Comparison of ENCODE assay signal across 8 mouse cellular contexts in the genomic region with DNA sequence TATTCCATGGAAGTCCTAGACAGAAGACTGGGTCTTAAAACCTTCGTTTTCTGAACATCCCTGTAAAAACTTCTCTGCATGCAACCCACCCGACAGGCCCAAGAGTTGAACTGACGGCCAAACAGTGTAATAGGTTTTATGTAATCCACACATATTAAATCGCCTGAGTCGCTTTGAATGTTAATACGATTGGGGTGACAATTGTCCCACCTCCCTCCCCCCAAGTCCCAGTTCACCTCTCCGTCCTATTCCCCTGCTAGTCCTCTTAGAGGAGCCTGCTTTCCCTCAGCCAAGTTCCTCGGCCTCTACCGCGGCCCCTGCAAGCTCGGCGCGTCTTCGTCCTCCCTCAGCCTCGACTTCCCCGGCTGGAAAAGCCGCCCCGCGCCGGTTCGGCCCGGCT. TPM values are rescaled to one million over a fixed set of nuclear protein-coding genes. Genes with fewer than 3 reads are reported as not detected.
DNase-seq lines count a peak whose midpoint lies in the region; ATAC-seq lines count a peak whose summit lies in the region.

No protein-coding gene starts in this region.

- DNase-seq in kidney, adult 11 months, result peak; percentile 14
- no peak for DNase-seq in kidney, postnatal 25 days
- DNase-seq in MEL-GATA-1-ER (ENCODE audit: extremely low read depth, low read depth), result peak; percentile 16
- no peak for DNase-seq in cerebellum, postnatal 25 days

- peak; percentile 20 for ATAC-seq in forebrain, embryonic 15.5 days (replicated peaks)
- no peak for ATAC-seq in liver, embryonic 16.5 days (ENCODE audit: low read depth)
- ATAC-seq in stomach, embryonic 16.5 days (ENCODE audit: insufficient read depth, low FRiP score), result no peak
- ATAC-seq in cerebellum, adult (ENCODE audit: insufficient number of reproducible peaks, low FRiP score, low TSS enrichment), result no peak

- no peaks in the 10 kb centered on the region for H3K27me3 ChIP-seq in forebrain, embryonic 15.5 days
- H3K27me3 ChIP-seq in liver, embryonic 16.5 days (ENCODE audit: control insufficient read depth, insufficient read depth, low read depth, low read length), result no peaks in the 10 kb centered on the region
- no peaks in the 10 kb centered on the region for H3K27me3 ChIP-seq in stomach, embryonic 16.5 days (ENCODE audit: control insufficient read depth, insufficient read depth, low read length)

- peaks cover 28% of the 10 kb centered on the region for H3K4me1 ChIP-seq in forebrain, embryonic 15.5 days
- peaks cover 7% of the 10 kb centered on the region for H3K4me1 ChIP-seq in liver, embryonic 16.5 days (ENCODE audit: control insufficient read depth, low read depth, low read length)
- no peaks in the 10 kb centered on the region; the same call in 1 of the 2 replicates for H3K4me1 ChIP-seq in stomach, embryonic 16.5 days (ENCODE audit: control insufficient read depth, insufficient read depth, low read length)

- H3K9me3 ChIP-seq in forebrain, embryonic 15.5 days, result no peaks in the 10 kb centered on the region
- H3K9me3 ChIP-seq in liver, embryonic 16.5 days (replicated peaks; ENCODE audit: control insufficient read depth, low read length), result no peaks in the 10 kb centered on the region
- no peaks in the 10 kb centered on the region for H3K9me3 ChIP-seq in stomach, embryonic 16.5 days (replicated peaks; ENCODE audit: control insufficient read depth, low read length)

- H3K4me3 ChIP-seq in forebrain, embryonic 15.5 days, result peak overlapping the region; percentile 73
- peak overlapping the region; percentile 97 for H3K4me3 ChIP-seq in liver, embryonic 16.5 days (ENCODE audit: low read depth, low read length)
- peak overlapping the region; percentile 94 for H3K4me3 ChIP-seq in stomach, embryonic 16.5 days (replicated peaks; ENCODE audit: low read length)

- peaks cover 3% of the 10 kb centered on the region; the same call in 1 of the 2 replicates for H3K36me3 ChIP-seq in forebrain, embryonic 15.5 days
- H3K36me3 ChIP-seq in liver, embryonic 16.5 days (ENCODE audit: control insufficient read depth, insufficient read depth), result peaks cover under 1% of the 10 kb centered on the region; the same call in 1 of the 2 replicates
- H3K36me3 ChIP-seq in stomach, embryonic 16.5 days (ENCODE audit: control insufficient read depth, insufficient read depth, low read length), result no peaks in the 10 kb centered on the region

- peak overlapping the region; percentile 80 for H3K9ac ChIP-seq in forebrain, embryonic 15.5 days (replicated peaks)
- H3K9ac ChIP-seq in liver, embryonic 16.5 days (ENCODE audit: low read depth, low read length), result peak overlapping the region; percentile 99
- peak overlapping the region; percentile 99 for H3K9ac ChIP-seq in stomach, embryonic 16.5 days (ENCODE audit: low read length)

- peak overlapping the region; percentile 68 for H3K4me2 ChIP-seq in forebrain, embryonic 15.5 days (replicated peaks)
- peak overlapping the region; percentile 74 for H3K4me2 ChIP-seq in liver, embryonic 16.5 days (ENCODE audit: low read depth, low read length)
- peak overlapping the region; percentile 83 for H3K4me2 ChIP-seq in stomach, embryonic 16.5 days (ENCODE audit: low read depth, low read length)

- under 1% methylated on average over 20 of the region's 22 CpGs for WGBS in forebrain, embryonic 15.5 days
- WGBS in liver, embryonic 16.5 days (ENCODE audit: insufficient replicate concordance), result under 1% methylated on average over 21 of the region's 22 CpGs
- under 1% methylated on average over 22 of the region's 22 CpGs for WGBS in stomach, embryonic 16.5 days

- H3K27ac ChIP-seq in forebrain, embryonic 15.5 days (replicated peaks), result peak overlapping the region; percentile 99
- peak overlapping the region; percentile 96 for H3K27ac ChIP-seq in liver, embryonic 16.5 days (ENCODE audit: low read length)
- peak overlapping the region; percentile 99 for H3K27ac ChIP-seq in stomach, embryonic 16.5 days (ENCODE audit: low read length)

RNA-seq across cellular contexts. Expression of gene Fbxo36, which starts 1.5 kb away (rescaled TPM):
- polyA plus RNA-seq in forebrain, embryonic 15.5 days (2015; fragmentation: Nextera tagmentation; extraction: Ambion mirVana), result 4.4 and 6.5 TPM in 2 replicates
- polyA plus RNA-seq in liver, embryonic 16.5 days (2015; fragmentation: Nextera tagmentation; extraction: Ambion mirVana), result 4.4 and 6.6 TPM in 2 replicates
- polyA plus RNA-seq in stomach, embryonic 16.5 days (2015; fragmentation: Nextera tagmentation; extraction: Ambion mirVana), result 9.1 and 9.8 TPM in 2 replicates

RNA-seq across cellular contexts. Expression of gene Trip12, which starts 2.2 kb away (rescaled TPM):
- polyA plus RNA-seq in forebrain, embryonic 15.5 days (2015; fragmentation: Nextera tagmentation; extraction: Ambion mirVana), result 53.8 and 55.5 TPM in 2 replicates
- 31.6 and 32.0 TPM in 2 replicates for polyA plus RNA-seq in liver, embryonic 16.5 days (2015; fragmentation: Nextera tagmentation; extraction: Ambion mirVana)
- polyA plus RNA-seq in stomach, embryonic 16.5 days (2015; fragmentation: Nextera tagmentation; extraction: Ambion mirVana), result 58.1 and 61.1 TPM in 2 replicates

Comparison
In these comparisons a context has a peak if more than half of its experiments do, and no peak if none do; other contexts are left out.
1. DNase-seq: peak in kidney, adult 11 months (single experiment) and MEL-GATA-1-ER (single experiment); none in kidney, postnatal 25 days (0 of 2) and cerebellum, postnatal 25 days (0 of 2).
2. Peak in every context shown above with its lines, with median percentiles within 50 percentile points of each other: H3K27ac ChIP-seq, H3K4me2 ChIP-seq, H3K4me3 ChIP-seq and H3K9ac ChIP-seq.